Mouse (Mus musculus) monocyte, adult 5-6 weeks (primary cell): Measurements from ENCODE around the gene Rlbp1. TPM values are rescaled to one million over a fixed set of nuclear protein-coding genes. Genes with fewer than 3 reads are reported as not detected.

Experiments
- ATAC-seq: fragments of 153-309, 156-312 bp; replicated peaks from 2 replicates; pipeline ENCODE4 v1.8.0; 2017; ENCODE audit warnings: mild to moderate bottlenecking; ENCODE audit not compliant: low TSS enrichment, insufficient number of reproducible peaks, severe bottlenecking, poor library complexity, low FRiP score
- total RNA-seq: library from RNA; stranded (forward); fragments of 200-1000, 200-491, 200-594 nt; gene quantifications from 3 replicates; pipeline ENCODE4 v1.2.3, GENCODE M21; 2017

Rlbp1 gene
- total RNA-seq = not detected in 3 replicates

DNA sequence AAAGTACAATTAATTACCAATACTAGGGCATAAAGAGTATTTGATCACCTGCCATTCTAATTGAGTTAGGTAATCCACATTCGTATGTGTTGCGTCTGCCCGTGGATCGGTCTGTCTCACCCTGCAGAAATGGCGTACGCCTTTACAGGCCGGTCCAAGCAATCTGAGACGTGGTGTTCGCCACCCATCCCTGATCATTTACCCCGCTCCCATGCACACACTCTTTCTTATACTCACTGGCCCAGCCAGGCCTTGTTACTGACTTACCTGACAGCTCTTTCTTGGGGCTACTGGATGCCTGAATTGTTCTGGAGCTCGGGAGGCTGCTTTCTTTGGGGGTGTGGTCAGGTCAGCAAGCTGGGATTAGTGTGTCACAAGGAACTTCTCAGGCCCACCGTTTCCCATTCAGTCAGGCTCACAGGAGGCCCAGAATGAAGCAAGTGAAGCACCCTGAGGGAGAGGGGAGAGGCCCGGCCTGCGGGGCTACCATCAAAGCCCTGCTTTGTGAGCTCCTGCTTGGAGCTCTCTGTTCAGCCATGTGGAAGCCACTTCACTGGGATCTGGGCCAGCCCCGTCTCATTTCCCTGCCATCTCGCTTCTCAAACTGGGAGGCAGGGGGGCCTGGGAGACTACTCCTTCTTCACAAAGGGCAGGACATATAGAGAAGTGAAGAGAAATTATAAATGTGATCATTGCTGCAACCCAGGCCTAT, at the start of gene Rlbp1:
TSS of gene Rlbp1 (minus strand) at position 627 of the 712 bp plus-strand sequence.
- ATAC-seq = no peak

DNA sequence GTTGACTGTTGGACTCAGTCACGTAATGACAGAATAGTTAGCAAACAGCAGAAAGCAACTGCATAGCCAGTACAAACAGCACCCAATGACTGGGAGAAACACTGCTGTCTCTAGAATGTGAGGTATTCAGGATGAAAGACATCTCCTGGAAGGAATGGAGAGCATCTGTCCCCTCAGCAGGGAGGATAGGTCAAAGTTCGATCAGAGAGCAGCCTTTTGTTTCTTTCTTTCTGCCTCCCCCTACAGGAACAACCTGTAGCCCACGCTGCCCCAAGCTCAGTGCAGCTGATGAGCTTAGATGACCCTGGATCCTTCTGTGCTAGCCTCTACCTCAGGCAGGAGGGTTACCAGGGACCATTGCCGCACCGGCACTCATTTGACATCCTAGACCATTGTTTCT, 41.4 kb upstream of the Rlbp1 start:
- ATAC-seq = no peak

DNA sequence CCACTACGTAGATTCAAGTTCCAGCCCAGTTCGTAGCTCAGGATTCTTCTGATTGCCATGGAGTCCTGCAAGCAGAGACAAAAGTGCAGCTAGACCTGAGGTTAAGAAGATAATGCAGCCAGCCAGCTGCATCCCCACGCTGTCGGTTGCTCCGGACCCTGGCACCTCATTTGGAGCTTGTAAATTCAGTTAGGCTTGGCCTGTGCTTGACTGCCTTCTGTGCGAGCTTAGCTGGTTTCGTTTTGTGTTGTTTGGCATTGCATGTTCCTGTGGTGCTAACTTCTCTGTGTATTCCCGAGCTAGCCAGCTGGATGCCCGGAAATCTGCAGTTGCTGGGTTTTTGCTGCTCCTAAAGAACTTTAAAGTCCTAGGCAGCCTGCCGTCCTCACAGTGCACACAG, 39.0 kb upstream of the Rlbp1 start:
- ATAC-seq = no peak

DNA sequence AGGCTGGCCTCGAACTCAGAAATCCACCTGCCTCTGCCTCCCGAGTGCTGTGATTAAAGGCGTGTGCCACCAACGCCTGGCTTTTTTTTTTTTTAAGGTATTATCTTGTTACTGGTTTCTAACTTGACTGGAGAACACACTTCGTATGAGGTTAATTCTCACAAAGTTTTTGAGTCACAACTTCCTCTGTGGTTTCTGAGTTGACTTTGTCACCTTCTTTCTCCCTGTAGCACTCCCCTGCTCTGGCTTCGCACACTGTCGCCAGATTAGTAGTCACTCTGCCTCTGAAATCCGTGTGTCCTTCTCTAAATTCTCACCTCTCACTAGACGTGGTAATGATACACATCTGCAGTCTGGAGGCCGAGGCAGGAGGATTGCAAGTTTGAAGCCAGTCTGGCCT, 36.0 kb upstream of the Rlbp1 start:
- ATAC-seq = no peak

DNA sequence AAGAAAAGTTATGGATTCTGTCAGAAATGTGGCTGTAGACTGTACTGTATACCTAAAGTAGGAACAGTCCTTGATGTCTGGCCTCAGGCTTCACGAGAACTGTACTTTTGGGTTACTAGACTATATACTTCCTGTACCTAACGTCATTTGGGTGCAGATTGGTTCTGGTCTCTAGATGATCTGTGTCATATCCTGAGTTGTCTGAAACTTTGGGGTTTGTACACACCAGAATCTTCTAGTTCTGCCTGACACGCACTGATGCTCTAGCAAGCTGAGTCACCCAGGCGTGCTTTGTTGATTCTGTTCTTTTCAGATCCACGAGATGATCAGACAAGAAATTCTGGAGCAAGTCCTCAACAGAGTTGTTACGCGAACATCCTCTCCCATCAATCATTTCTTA, 33.1 kb upstream of the Rlbp1 start:
- no peak for ATAC-seq

DNA sequence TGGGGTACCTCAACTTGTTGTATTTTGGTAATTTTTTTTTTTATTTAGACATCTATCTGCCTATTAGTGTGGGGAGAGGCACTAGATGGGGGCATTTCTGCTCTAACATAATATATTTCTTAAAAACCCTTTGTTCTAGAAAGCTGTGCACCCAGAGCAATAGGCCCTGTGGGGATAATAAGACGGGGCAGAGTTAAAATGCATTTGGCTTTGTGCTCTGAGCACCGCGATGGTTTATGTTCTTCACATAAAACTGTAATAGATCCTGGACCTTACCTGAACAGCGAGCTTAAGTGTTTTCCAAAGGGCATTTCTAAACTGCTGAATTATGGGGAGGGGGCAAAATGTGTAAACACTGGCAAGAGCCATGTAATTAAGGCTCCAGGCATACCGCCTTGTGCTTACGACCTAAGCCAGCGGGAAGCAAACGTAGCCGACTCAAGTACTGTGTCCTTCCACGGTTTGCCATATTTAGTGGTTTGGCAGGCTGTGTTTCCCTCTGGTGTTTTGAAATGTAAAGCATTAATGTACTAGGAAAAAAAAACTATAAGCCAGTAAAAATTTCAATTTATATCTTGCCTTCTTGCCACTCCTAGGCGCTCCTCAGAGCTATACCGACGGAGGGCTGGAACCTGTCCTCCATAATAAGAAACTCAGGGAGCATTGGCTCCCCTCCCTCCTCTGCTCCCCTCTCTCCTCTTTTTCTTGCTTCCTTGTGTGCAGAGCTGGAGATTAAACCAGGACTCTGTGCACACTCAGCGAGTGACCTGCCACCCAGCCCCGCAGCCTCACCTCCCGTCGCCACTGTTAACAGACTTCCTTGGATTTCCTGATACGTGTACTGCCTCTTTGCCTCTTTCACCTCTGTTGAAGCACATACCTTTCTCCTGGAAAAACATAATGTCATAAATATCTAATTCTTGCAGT, 27.9 kb upstream of the Rlbp1 start:
- no peak for ATAC-seq

DNA sequence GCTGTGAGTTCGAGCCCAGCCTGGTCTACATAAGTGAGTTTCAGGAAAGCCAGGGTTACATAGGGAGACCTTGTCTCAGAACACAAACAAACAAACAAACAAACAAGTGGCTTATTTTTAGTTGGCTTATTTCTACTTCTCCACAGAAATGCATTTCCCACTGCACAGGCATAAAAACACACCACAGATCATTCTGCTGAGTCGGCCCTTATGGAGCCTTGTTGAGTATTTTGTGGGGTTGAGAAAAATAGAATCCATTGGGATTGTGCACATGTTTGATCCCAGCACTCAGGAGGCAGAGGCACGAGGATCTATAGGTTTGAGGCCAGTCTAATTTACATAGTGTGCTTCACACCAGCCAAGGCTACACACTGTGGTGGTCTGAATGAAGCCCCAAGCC, 13.4 kb upstream of the Rlbp1 start:
- ATAC-seq = no peak

DNA sequence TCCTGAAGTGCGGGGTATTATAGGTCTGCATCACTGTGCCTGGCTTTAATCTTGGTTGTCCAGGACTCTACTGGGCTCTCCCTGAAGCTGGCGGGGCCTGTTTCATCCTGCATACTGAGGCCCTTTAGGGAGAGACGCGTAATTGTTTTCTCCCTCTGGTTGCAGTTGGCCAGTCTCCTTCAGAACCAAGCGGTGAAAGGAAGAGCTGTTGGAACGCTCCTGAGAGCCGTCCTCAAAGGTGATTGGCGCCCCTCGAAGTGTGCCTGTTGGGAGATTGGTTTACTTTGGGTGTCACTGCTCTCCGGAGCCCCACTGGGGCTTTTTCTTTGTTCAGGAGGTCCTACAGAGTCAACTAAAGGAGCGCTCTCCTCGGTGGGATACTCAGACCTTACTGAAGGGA, 12.1 kb upstream of the Rlbp1 start:
- no peak for ATAC-seq

DNA sequence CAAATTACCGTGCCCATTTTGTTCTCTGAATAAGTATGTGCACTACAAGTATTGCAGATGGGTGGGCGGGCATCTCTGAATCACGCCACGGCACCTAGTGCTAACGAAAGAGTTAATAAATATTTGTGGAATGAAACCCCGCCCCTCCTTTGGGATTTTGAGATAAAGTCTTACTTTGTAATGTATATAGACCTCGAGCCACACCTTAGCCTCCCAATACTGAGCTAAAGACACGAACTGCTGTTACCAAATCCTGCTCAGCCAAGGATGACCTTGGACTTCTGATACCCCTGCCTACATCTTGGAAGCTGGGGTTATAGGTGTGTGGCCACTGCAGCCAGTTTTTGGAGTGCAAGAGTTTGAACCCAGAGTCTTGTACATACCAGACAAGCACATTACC, 11.6 kb upstream of the Rlbp1 start:
- no peak for ATAC-seq

DNA sequence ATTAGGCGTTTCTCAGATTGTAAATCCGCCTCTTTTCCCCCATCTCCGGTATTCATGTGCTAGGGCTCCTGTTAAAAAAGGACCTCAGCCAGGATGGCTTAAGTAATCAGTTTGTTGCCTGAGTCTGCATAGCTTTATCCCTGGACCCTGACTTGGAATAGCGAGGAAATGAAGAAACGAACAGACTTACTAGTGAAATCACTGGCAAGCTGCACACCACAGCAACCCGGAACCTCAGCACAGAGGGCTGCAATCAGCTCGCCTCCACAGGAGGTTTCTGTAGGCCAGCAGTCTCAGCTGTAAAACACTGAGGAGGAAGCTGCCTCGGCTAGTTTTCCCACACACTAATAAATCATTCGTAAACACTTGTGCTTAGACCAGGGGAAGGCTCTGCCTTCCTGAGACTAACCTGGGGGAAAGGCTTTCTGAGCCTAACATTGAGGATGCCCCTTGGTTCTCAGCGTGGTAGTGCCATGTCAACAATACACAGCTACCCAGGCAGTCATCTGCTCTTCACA, 10.7 kb upstream of the Rlbp1 start:
- ATAC-seq = no peak

DNA sequence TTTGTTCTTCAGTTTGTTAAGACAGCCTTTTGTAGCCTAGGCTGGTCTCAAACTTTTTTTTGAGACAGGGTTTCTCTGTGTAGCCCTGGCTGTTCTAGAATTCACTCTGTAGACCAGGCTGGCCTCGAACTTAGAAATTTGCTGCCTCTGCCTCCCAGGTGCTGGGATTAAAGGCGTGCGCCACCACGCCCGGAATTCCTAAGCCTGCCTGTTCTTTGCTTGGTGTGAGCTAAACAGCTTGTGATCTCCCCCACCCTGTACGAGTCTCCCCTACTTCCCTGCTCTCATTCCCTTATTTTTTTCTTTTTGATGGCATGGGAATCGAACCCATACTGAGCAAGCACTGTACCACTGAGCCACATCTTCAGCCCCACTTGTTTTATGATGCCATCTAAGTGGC, 8.3 kb upstream of the Rlbp1 start:
- ATAC-seq = no peak

DNA sequence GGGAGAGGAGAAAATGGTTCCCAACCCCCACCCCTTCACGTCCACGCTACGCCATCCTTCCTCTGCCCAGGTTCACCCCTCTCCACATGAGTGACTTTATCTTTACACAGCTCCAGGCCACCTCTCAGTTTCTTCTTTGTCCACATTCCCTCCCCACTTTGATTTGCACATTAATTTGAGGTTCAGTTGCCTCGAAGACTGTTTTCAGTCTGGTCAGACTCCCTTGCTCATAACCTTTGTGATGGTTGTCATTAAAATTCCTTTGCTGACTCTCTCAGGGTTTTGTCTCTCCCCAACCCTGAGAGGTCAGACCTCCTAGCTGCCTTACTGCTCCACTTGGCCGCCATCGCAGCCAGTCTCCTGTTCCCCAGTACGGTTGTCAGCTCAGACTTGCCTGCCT, 7.8 kb upstream of the Rlbp1 start:
- no peak for ATAC-seq

DNA sequence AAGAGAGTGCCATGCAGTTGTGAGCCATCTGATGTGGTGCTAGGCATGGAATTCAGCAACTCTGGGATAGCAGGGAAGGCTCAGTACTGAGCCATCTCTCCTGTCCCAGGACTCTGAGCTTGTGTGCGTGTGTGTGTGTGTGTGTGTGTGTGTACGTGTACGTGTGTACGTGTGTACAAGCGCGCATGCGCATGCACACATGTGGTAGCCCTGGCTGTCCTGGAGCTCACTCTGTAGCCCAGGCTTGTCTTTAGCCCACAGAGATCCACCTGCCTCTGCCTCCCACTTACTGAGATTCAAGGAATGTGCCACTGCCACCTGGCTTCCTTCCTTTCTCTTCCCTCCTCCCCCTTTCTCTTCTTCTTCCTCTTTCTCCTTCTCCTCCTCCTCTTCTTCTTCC, 7.1 kb upstream of the Rlbp1 start:
- ATAC-seq = no peak

DNA sequence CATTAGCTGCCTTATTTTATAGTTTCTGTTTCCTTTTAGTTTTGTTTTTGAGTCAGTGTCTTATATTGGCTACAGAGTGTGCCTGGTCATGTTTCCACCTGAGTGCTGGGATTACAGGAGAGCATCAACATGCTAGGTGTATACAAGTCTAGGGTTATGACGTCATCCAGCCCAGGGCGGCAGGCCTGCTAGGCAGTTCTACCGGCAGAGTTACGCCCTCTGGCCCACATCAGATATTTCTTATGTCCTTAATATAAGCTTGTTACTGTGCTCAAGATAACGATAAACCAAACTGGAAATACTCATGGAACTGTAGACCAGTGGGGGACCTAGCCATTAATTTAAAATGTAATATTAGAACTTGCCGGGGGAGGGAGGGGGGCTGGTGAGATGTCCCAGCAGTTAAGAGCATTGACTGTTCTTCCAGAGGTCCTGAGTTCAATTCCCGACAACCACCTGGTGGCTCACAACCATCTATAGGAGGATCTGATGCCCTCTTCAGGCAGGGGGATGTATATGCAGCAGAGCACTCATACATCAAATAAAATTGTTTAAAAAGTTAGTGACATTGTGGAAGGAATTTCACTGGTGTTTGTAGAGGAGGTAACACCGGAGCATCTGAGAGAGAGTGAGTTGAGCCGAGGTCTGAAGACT, 6.1 kb upstream of the Rlbp1 start:
- no peak for ATAC-seq

DNA sequence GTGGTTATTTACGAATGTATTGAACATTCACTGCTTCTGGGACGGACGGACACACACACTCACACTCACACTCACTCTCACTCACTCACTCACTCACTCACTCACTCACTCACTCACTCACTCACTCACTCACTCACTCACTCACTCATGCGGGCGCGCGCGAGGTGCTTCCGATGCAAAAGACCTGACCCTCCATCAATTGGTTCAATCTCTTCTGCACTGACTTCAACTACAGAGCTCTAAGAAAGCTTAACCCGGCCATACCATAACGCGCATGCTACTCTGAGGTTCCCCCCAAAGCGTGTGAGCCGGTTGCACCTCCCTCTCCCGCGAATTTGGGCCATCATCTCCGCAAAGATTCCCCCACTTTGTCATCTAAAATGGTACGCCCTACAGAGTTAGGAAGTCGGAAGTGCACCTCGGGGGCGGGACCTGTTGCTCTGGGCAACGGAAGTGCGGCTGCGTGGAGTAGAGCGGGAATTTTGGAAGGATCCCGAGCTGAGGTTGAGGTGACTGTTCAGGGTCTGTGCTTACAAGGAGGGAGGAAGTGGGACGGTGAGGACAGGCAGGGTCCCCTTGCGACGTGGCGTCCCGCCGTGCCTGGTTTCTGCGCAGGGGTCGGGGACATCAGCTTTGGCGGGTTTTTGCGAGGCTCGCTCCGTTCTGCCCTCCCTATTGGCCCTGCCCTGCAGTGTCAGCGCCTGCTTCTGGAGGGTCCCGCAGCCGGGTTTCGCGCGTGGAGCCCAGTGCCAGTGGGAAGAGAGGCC, 5.2 kb upstream of the Rlbp1 start, which contains the start of gene Fanci:
TSS of gene Fanci (plus strand) at position 47 of the 767 bp plus-strand sequence.
- peak; percentile 91 for ATAC-seq

DNA sequence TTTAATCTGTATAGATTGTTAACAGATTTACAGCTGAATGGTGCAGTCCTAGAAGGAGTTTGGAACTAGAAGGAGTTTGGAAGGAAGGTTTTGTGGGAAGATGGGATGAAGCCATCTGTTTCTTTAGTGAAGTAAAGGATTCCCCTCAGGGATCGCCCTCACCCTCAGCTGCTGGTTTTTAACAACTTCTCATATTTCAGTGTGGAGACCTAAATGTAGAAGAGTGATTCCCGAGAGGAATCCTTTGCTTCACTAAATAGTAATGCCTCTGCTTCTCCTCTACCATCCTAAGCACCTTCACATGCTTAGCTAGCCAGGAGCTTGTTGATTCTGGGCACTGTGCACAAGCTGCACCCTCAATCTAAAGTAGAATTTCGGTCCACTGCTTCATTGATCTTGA, 4.6 kb upstream of the Rlbp1 start:
- ATAC-seq = no peak

DNA sequence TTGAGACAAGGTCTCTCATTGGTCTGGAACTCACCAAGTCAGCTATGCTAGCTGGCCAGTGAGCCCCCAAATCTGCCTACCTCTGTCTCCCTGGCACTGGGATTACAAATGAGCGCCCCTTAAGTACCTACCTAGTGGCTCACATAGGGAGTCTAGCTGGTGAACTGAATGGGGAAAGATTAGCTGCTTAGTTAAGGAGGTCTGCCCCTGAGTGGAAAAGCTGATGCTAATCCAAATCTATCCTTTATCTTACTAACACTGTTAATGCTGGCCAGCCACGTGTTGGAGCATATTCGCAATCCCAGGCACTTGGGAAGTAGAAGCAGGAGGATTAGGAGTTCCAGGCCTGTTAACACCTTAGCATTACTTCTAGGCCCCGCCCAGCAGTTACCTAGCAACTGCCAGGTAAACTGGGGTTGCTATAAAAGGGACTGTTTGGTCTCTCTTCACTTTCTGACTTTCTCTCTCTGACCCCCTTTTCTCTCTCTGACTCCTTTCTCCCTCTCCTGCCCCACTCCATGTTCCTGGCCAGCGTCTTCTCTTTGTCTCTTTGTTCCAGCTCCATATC, 3.4 kb upstream of the Rlbp1 start:
- ATAC-seq = no peak

DNA sequence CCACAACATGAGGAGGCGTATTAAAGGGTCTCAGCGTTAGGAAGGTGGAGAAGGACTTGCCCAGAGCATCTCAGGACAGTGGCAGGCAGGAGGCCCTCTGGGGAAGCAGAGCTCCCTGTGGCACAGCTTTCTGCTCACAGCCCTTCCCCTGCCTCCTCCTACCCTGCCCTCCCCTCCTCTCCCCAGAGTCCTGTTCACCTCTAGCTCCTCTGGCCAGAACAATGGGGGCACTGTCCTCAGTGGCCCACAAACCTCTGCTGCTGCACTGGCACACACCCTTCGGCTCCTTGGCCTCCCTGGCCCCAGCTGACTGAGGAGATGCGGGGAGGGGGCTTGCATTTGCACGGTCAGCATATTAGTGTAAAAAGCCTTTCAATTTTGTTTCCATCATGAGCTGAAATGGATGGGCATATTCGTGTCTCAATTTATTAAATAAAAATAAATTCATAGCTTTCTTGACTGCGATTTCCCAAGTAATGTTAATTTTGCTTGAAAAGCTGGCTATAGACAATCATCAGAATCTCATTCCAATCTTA, 1.9 kb upstream of the Rlbp1 start:
- ATAC-seq = no peak
